ENCODE assay signal across 8 mouse cellular contexts in the genomic region with DNA sequence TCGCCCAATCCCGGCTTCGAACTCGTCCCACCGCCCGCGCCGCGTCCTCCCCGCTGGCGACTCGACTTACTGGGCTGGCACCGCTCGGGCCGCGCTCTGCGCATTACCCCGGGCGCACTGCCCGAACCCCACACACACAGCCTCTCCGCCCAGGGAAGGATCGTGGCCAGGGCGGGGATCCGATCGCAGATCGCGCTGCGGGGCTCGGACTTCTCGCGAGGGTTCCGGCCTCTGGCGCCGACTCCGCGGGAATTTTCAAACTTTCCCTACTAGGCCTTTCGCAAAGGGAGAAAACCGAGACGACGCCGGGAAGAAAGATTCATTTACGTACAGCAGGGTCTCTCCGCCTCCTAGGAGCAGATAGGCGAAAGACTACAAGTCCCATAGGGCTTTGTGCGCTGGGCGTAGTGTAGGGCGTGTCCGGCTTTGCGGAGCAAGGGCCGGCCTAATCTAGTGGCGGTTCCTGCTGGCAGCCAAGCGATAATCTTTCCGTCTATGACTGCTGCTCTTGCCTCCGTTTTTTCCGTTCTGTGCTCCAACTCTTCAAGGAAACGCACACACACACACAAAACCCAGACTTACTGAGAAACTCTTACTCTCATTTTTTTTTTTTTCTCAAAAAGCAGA. TPM values are rescaled to one million over a fixed set of nuclear protein-coding genes. Genes with fewer than 3 reads are reported as not detected.
DNase-seq lines count a peak whose midpoint lies in the region; ATAC-seq lines count a peak whose summit lies in the region.

Ahctf1 (minus strand) TSS at position 168 of the 627 bp plus-strand sequence.

- peak within 1 kb of the TSS; percentile 96 for H3K4me3 ChIP-seq in heart, embryonic 10.5 days
- H3K4me3 ChIP-seq in kidney, embryonic 15.5 days (replicated peaks), result peak within 1 kb of the TSS; percentile 98

- ATAC-seq in erythroblast, adult 5-6 weeks (replicated peaks; ENCODE audit: low FRiP score, poor library complexity, severe bottlenecking), result peak; percentile 85
- peak; percentile 99 for ATAC-seq in kidney, embryonic 15.5 days (replicated peaks; ENCODE audit: low FRiP score)
- ATAC-seq in monocyte, adult 5-6 weeks (replicated peaks; ENCODE audit: insufficient number of reproducible peaks, low FRiP score, low TSS enrichment, poor library complexity, severe bottlenecking), result peak; percentile 92

- peak; percentile 92 to 93 for DNase-seq in B cell, adult 2 months
- DNase-seq in brain, adult 2 months (ENCODE audit: low read depth, low spot score), result peak; percentile 100
- peak; percentile 99 for DNase-seq in heart, embryonic 10.5 days (ENCODE audit: low spot score)
- DNase-seq in liver, result peak; percentile 96
- peak; percentile 93 to 98 for DNase-seq in spleen, postnatal 4 days (ENCODE audit: low spot score in 2 of 2)

- H3K9me3 ChIP-seq in heart, embryonic 10.5 days, result no peaks in the 10 kb centered on the region
- H3K9me3 ChIP-seq in kidney, embryonic 15.5 days (replicated peaks), result no peaks in the 10 kb centered on the region

- under 1% methylated on average over 56 of the region's 56 CpGs for WGBS in heart, embryonic 10.5 days
- under 1% methylated on average over 56 of the region's 56 CpGs for WGBS in kidney, embryonic 15.5 days

- H3K4me2 ChIP-seq in kidney, embryonic 15.5 days, result peak within 1 kb of the TSS; percentile 73

- H3K9ac ChIP-seq in kidney, embryonic 15.5 days, result peak within 1 kb of the TSS; percentile 94

- H3K27me3 ChIP-seq in heart, embryonic 10.5 days (ENCODE audit: insufficient read depth, poor library complexity, severe bottlenecking), result no peaks in the 10 kb centered on the region
- no peaks in the 10 kb centered on the region for H3K27me3 ChIP-seq in kidney, embryonic 15.5 days

- H3K4me1 ChIP-seq in heart, embryonic 10.5 days, result peaks cover 14% of the 10 kb centered on the region
- peaks cover 21% of the 10 kb centered on the region for H3K4me1 ChIP-seq in kidney, embryonic 15.5 days

- H3K36me3 ChIP-seq in heart, embryonic 10.5 days, result peaks cover 7% of the 10 kb centered on the region
- H3K36me3 ChIP-seq in kidney, embryonic 15.5 days, result peaks cover 6% of the 10 kb centered on the region; the same call in 1 of the 2 replicates

- peak within 1 kb of the TSS; percentile 97 for H3K27ac ChIP-seq in heart, embryonic 10.5 days
- H3K27ac ChIP-seq in kidney, embryonic 15.5 days, result peak within 1 kb of the TSS; percentile 100

RNA-seq across cellular contexts. Expression of gene Ahctf1, which starts in this region (rescaled TPM):
- 51.4 and 69.0 TPM in 2 replicates for total RNA-seq in erythroblast, adult 5-6 weeks (2015; ENCODE audit: low replicate concordance)
- 53.7 and 67.2 TPM in 2 replicates for total RNA-seq in erythroblast, adult 5-6 weeks (2017; ENCODE audit: low replicate concordance)
- 21.6 and 30.2 TPM in 2 replicates for polyA plus RNA-seq in heart, embryonic 10.5 days (2016; fragmentation: Nextera tagmentation; extraction: Ambion mirVana)
- polyA plus RNA-seq in kidney, embryonic 15.5 days (2015; fragmentation: Nextera tagmentation; extraction: Ambion mirVana), result 23.4 and 28.8 TPM in 2 replicates
- total RNA-seq in monocyte, adult 5-6 weeks (2017), result 47.6 to 87.5 TPM (median 56.5 TPM) in 3 replicates

Comparison
In these comparisons a context has a peak if more than half of its experiments do, and no peak if none do; other contexts are left out.
1. Peak in every context shown above with its lines: DNase-seq, ATAC-seq, H3K4me3 ChIP-seq and H3K27ac ChIP-seq.